Mouse (Mus musculus) left cerebral cortex, adult 18-20 months (tissue): Measurements from ENCODE around the gene Rps29. TPM values are rescaled to one million over a fixed set of nuclear protein-coding genes. Genes with fewer than 3 reads are reported as not detected.

Experiments
- DNase-seq, 2 experiments: peaks; one replicate each; pipeline ENCODE4 v3.0.0; 2021 to 2022; ENCODE audit warnings: low spot score in 2 of 2, mixed read lengths in 1 of 2
- long read RNA-seq, 2 experiments: library from polyadenylated mRNA; stranded (forward); transcript quantifications; one replicate each; pipeline ENCODE4 v2.0.0; 2021
- total RNA-seq, 2 experiments: library from RNA; stranded (reverse); gene quantifications; 2 replicates each; pipeline ENCODE4 v1.2.3; 2021

Gene Rps29
- total RNA-seq = 1,000 to 10,000 TPM; 1,243 to 1,256 TPM
- long read RNA-seq, experiment 1, transcript Rps29-201 (3 exons, 390 nt) = major isoform, 92 of 98 reads
- long read RNA-seq, experiment 1, partial matches to known transcripts = 2 of 98 reads
- long read RNA-seq, experiment 1, other reads (novel, unspliced or antisense) = 2 of 98 reads
- long read RNA-seq, experiment 2, transcript Rps29-201 (3 exons, 390 nt) = major isoform, 112 of 114 reads
- long read RNA-seq, experiment 2, partial matches to known transcripts = 1 of 114 reads
- long read RNA-seq, experiment 2, other reads (novel, unspliced or antisense) = 1 of 114 reads

DNA sequence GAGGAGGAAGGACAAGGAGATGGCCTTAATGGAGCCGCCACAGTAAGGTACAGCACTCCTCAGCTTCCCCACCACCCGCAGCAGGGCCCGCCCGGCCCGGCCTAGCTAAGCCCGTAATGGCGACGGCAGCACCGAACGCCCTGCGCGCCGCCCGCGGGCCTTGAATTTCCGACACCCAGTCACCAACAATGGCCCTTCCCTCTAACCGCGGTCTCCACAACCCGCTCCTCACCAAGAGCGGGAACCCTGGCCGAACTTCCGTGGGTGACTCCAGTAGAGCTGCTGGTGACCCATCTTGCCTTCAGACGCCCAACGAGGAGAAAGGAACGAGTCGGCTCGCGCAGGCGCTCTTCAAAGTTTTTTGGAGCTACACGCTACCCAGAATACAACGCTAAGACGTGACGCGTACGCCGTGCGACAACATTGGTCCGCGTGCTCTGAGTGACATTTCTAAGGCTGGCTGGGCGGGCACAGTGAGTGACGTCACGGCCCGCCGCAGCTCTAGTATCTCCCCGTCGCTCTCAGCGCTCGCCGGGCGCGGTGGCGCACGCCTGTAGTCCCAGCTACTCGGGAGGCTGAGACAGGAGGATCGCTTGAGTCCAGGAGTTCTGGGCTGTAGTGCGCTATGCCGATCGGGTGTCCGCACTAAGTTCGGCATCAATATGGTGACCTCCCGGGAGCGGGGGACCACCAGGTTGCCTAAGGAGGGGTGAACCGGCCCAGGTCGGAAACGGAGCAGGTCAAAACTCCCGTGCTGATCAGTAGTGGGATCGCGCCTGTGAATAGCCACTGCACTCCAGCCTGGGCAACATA, at the start of gene Rps29:
Rps29 (minus strand) TSS at position 422 of the 813 bp plus-strand sequence.
- peak; percentile 94 to 98 for DNase-seq

DNA sequence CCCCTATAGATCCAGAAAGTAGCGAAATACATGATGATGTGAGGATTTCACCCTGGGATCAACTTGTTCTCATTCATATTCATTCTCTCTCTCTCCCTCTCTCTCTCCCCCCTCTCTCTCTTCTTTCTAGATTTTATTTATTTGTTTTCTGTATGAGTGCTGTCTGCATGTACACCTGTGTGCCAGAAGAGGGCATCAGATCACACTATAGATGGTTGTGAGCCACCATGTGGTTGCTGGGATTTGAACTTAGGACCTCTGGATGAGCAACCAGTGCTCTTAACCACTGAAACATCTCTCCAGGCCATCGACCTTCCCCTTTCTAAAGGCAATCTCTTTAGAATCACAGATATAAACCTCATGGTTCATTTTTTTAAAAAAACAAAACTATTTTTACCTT, 49.5 kb upstream of the Rps29 start:
- DNase-seq = no peak

DNA sequence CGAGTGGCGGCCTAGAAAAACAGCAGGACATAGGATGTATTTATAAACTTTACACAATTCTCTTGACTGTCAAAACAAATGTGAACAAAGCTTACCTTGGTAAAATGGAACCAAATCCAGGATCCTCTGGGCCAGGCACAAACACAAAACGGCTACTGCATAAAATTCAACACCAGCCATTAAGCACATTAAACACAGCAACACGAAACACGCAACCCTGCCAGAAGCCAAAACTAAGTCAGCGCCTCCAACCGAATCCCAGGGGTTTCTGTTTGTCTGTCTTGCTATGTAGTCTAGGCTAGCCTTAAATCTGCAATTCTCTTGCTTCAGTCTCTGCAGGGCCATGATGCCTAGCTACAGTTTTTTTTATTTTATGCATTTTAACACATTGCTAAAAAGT, 48.9 kb upstream of the Rps29 start:
- DNase-seq = no peak

- no peak for DNase-seq
Measured at GRCm38 (mm10) chr12:69207396-69207795, 48.4 kb upstream of the Rps29 start.

DNA sequence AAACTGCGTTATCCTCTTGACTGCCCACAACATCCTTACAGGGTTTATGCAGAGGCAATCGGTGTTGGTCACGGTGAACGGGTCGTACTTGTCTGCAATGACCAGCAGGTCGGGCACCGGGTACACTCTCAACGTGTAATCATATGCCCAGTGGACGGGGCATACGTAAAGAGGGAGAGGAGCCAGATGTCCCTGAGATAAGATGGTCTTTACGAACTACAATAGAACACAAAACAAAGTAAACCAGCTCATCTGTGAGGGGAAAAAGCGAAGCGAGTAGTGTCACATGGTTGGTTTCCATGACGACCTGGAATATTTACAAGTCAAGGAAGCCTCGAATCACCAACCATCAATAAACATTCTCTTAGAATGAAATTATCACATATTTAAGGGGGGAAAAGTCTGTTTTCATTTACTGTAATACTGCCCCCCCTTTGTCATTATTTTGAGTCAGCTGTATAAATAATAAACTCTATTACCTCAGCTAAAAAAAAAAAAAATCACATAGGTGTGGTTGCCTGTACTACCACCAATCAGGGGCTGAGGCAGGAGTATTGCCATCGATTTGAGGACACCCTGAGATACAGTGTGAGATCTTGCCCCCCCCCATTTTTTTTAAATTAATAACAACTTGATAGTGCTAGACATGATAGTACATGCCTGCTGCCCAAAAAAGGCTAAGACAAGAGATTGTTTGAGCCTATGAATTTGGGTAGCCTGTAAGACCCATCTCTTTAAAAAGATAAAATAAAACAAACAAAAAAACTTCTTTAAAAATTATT, 45.3 kb upstream of the Rps29 start, which contains the start of gene Gm49384:
Gm49384 (minus strand) TSS at position 216 of the 782 bp plus-strand sequence.
- no peak for DNase-seq

GRCm38 (mm10) chr12:69198985-69199384, 40.0 kb upstream of the Rps29 start:
- no peak for DNase-seq

- peak; percentile 48 to 55 for DNase-seq
Measured at GRCm38 (mm10) chr12:69198164-69198535, 39.2 kb upstream of the Rps29 start, which contains the start of gene Dnaaf2. Gene Dnaaf2 (minus strand): TSS chr12:69198429.

DNA sequence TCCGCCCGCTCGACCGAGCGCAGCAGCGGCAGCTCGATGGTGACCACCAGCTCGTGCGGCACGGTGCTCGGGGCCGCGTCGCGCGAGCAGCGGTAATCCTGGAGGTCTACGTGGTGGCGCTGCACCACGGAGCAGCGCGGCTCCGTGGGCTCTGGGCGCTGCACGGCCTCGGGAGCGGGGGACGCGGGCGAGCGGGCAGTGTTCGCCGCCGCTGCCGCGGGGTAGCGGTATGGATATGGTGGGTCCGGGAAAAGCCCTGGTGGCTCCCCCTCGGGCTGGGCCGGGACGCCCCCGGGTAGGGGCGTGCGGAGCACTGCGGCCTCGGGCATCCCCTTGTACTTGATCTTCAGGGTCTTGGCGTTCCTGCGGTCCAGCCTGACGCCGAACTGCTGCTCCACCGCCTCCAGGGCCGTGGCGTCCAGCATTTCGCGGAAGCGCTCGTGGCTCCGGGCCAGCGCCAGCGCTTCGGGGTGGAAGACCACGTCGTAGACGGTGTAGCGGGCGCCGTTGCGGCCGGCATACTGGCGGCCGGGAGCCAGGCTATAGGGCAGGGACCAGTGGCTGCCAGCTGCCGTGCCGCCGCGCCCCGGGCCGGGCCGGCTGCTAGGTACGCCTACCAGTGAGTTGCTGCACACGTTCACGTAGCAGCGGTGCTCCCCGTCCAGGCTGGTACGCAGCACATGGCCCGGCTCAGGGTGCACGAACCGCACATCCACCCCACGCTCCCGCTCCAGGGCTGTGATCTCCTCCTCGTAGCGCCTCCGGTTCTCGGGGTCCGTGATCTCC, 38.6 kb upstream of the Rps29 start:
- DNase-seq = peak; percentile 28 to 41

GRCm38 (mm10) chr12:69196444-69197377, 37.7 kb upstream of the Rps29 start, which contains the start of gene Gm49383:
Gene Gm49383 (minus strand): TSS chr12:69197104.
- peak; percentile 64 to 82 for DNase-seq

DNA sequence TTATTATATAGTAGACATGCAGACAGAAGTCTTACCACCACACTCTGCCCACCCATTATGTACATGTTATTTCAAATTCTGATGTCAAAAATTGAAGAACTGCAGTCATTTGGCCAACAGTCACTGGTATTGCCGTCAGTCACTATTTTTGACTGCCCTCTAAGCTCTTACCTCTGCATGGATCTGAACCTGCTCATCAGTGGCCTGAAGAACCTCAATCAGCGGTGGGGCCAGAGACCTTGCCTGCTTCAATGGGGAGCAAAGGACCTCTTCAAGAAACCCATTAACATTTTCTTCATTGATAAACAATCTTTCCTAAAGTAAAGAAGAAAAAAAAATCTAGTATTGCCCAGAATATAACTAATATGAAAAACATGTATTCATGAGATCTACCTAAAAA, 33.7 kb upstream of the Rps29 start:
- DNase-seq = no peak

DNA sequence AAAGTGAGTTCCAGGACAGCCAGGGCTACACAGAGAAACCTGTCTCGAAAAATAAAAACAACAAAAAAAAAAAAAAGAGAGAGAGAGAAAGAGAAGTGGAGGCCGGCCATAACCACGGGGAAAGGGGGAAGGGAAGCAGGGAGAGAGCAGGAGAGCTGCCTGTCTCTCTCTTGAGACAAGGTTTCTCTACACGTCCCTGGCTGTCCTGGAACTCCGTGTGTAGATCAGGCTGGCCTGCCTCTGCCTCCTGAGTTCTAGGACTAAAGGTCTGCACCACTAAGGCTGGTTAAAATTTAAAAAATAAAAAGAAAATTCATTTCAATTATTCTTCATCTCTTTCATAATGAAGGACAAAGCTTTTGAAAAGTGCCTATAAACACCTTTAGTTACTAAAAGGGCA, 32.4 kb upstream of the Rps29 start:
- no peak for DNase-seq

- DNase-seq = no peak
Measured at GRCm38 (mm10) chr12:69190522-69190921, 31.5 kb upstream of the Rps29 start.

GRCm38 (mm10) chr12:69190074-69190473, 31.1 kb upstream of the Rps29 start:
- DNase-seq = no peak

GRCm38 (mm10) chr12:69186811-69187471, 28.0 kb upstream of the Rps29 start:
- no peak for DNase-seq

DNA sequence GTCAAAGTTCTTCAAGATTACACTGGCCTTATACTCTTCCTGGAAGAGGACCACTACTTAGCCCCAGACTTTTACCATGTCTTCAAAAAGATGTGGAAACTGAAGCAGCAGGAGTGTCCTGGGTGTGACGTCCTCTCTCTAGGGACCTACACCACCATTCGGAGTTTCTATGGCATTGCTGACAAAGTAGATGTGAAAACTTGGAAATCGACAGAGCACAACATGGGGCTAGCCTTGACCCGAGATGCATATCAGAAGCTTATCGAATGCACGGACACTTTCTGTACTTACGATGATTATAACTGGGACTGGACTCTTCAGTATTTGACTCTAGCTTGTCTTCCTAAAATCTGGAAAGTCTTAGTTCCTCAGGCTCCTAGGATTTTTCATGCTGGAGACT, 26.4 kb upstream of the Rps29 start:
- no peak for DNase-seq

DNA sequence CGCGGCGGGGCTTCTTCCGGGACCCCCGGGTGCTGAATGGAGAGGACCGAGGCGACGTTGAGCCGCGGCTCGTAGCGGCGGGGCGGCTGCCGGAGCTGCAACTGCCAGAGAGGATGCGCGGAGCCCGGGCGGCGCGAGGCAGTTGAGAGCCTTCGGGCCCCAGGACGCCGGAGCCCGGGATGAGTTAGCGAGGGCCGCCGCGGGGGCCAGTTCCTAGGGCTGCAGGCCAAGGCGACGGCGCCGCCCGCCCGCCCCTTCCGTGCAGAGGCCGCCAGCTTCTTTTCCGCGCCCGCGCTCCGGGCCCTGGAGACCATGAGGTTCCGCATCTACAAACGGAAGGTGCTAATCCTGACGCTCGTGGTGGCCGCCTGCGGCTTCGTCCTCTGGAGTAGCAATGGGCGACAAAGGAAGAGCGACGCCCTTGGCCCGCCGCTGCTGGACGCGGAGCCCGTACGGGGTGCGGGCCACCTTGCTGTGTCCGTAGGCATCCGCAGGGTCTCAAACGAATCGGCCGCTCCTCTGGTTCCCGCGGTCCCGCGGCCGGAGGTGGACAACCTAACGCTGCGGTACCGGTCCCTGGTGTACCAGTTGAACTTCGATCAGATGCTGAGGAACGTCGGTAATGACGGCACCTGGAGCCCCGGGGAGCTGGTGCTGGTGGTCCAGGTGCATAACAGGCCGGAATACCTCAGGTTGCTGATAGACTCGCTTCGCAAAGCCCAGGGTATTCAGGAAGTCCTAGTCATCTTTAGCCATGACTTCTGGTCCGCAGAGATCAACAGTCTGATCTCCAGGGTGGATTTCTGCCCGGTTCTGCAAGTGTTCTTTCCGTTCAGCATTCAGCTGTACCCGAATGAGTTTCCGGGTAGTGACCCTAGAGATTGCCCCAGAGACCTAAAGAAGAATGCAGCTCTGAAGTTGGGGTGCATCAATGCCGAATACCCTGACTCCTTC, 25.6 kb upstream of the Rps29 start:
- DNase-seq = peak; percentile 42 to 62

DNA sequence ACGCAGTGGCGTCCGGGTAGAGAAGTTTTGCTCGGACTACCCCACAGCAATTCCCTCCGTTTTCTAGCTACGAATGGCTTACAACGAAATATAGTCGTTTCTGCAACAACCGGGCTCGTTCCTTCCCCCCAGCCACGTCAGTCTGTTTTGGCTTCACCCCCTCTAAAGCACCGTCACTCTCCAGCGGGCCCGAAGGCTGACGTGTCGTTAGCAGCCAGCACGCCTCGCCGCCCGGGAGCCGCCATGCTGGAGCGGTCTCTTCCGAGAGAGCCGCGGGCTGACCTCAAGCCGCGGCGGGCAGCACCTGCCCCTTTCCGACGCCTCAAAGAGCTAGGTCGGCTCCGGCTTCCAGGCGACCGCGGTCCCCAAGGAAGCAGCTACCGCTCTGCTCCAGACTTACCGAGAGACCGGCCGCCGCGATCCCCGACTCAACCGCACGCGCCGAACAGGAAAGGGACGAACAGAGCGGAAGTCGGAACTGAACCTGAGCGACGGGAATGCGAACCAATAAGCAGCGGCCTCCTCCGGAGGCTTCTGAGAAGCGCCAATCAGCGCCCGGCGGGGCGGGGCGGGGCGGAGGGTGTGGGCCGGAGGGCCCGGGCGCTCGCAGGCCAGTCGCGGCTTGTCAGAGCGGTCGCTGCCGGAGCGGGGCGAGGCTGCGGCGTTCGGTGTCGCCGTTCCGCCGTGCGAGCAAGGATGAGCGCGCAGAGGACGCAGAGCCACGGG, 24.8 kb upstream of the Rps29 start, which contains the start of the genes Rpl36al and Mgat2:
Rpl36al (minus strand) TSS at position 501 of the 726 bp plus-strand sequence.
Mgat2 (plus strand) TSS at position 575 of the 726 bp plus-strand sequence.
- DNase-seq = peak; percentile 100
